ENCODE assay signal across 8 mouse cellular contexts in the genomic region with DNA sequence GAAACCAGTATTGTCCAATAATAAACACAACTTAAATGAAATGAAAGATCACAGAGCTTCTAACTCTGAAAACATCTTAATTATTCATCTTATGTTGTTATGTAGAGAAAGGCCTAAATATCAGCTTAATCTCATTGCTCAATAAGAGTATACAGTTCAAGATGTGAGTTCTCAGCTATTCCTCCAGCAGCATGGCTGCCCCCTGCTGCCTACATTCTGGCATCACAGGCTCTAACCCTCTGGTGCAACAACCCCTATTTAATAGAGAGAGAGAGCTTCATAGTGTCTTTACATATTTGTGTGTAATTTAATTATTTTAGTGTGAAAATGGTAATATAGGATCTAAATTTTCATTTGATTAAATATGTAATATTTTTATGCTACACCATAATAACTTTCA.
DNase-seq lines count a peak whose midpoint lies in the region; ATAC-seq and TF ChIP-seq lines count a peak whose summit lies in the region.

No protein-coding gene starts in this region.

- DNase-seq in cerebellum, postnatal 14 days = peak; percentile 51
- DNase-seq in cerebellum, postnatal 36 days = no peak
- DNase-seq in liver, adult 2 months (ENCODE audit: extremely low read depth, low read depth, low spot score) = peak; percentile 0
- peak; percentile 13 for DNase-seq in adrenal gland, adult 8-10 months
- DNase-seq in kidney, postnatal 25 days = peak; percentile 33 to 37
- no peak for DNase-seq in spleen, postnatal 10 days (ENCODE audit: low spot score in 2 of 2)

- H3K27me3 ChIP-seq in liver, adult 2 months (ENCODE audit: control insufficient read depth, insufficient read depth, low read length) = no peaks in the 10 kb centered on the region
- H3K27me3 ChIP-seq in liver, embryonic 12.5 days (replicated peaks) = no peaks in the 10 kb centered on the region
- H3K27me3 ChIP-seq in heart, embryonic 11.5 days (ENCODE audit: control insufficient read depth, insufficient read depth, low read length) = no peaks in the 10 kb centered on the region

- H3K27ac ChIP-seq in liver, adult 2 months (replicated peaks; ENCODE audit: insufficient read depth, low read depth, low read length) = no peak overlapping the region
- H3K27ac ChIP-seq in liver, embryonic 12.5 days = no peak overlapping the region
- H3K27ac ChIP-seq in heart, embryonic 11.5 days (ENCODE audit: low read depth, low read length) = no peak overlapping the region

- H3K36me3 ChIP-seq in liver, adult 2 months (ENCODE audit: control insufficient read depth, insufficient read depth, low read length) = no peaks in the 10 kb centered on the region
- no peaks in the 10 kb centered on the region for H3K36me3 ChIP-seq in liver, embryonic 12.5 days
- H3K36me3 ChIP-seq in heart, embryonic 11.5 days (ENCODE audit: control insufficient read depth, insufficient read depth, low read length) = no peaks in the 10 kb centered on the region

- no peaks in the 10 kb centered on the region for H3K9me3 ChIP-seq in liver, embryonic 12.5 days (replicated peaks)
- no peaks in the 10 kb centered on the region for H3K9me3 ChIP-seq in heart, embryonic 11.5 days (replicated peaks; ENCODE audit: control insufficient read depth, low read length)

- H3K4me2 ChIP-seq in liver, embryonic 12.5 days = no peak overlapping the region
- no peak overlapping the region for H3K4me2 ChIP-seq in heart, embryonic 11.5 days

- ATAC-seq in liver, embryonic 12.5 days = no peak
- ATAC-seq in heart, embryonic 11.5 days (replicated peaks; ENCODE audit: insufficient number of reproducible peaks, low FRiP score, low TSS enrichment) = no peak

- TF ChIP-seq CTCF in liver, adult 2 months (IDR thresholded peaks at IDR 0.05; ENCODE audit: low read depth, low read length) = peak; percentile 10; the same call in 1 of the 2 replicates

- no peaks in the 10 kb centered on the region for H3K4me1 ChIP-seq in liver, adult 2 months (ENCODE audit: control insufficient read depth, insufficient read depth, low read length)
- no peaks in the 10 kb centered on the region for H3K4me1 ChIP-seq in liver, embryonic 12.5 days
- no peaks in the 10 kb centered on the region for H3K4me1 ChIP-seq in heart, embryonic 11.5 days (ENCODE audit: control insufficient read depth, insufficient read depth, low read length)

- no peak overlapping the region for H3K4me3 ChIP-seq in liver, adult 2 months (ENCODE audit: insufficient read depth, low read depth, low read length)
- H3K4me3 ChIP-seq in liver, embryonic 12.5 days = no peak overlapping the region
- no peak overlapping the region for H3K4me3 ChIP-seq in heart, embryonic 11.5 days (ENCODE audit: low read depth, low read length)

- no peak overlapping the region for H3K9ac ChIP-seq in liver, adult 2 months (ENCODE audit: low read depth, low read length)
- no peak overlapping the region for H3K9ac ChIP-seq in liver, embryonic 12.5 days
- H3K9ac ChIP-seq in heart, embryonic 11.5 days (ENCODE audit: low read depth, low read length) = no peak overlapping the region

- no peak for TF ChIP-seq POLR2A in liver, adult 2 months (IDR thresholded peaks at IDR 0.05; ENCODE audit: extremely low read depth, insufficient read depth, low read length)

- H3K79me2 ChIP-seq in liver, adult 2 months (ENCODE audit: control insufficient read depth, insufficient read depth, low read length) = no peaks in the 10 kb centered on the region

Comparison
In these comparisons a context has a peak if more than half of its experiments do, and no peak if none do; other contexts are left out.
1. DNase-seq: peak in cerebellum, postnatal 14 days (2 of 2), liver, adult 2 months (single experiment), adrenal gland, adult 8-10 months (single experiment) and kidney, postnatal 25 days (2 of 2); none in cerebellum, postnatal 36 days (0 of 2) and spleen, postnatal 10 days (0 of 2).